Mouse (Mus musculus) spleen, adult 2 months (tissue): ENCODE results near the gene Sdha. TPM values are rescaled to one million over a fixed set of nuclear protein-coding genes. Genes with fewer than 3 reads are reported as not detected.

Experiments used
- DNase-seq, 2 experiments: peaks; one replicate each; pipeline versions ENCODE4 v3.0.0 to v3.0.0-alpha.2; 2012 to 2021; ENCODE audit warnings: low spot score in 2 of 2, low read depth in 1 of 2
- H3K27ac ChIP-seq: fragments of 200-500 bp; 2 replicates; pipeline ENCODE4 v1.5.1; 2012; ENCODE audit warnings: low read length, inconsistent platforms; ENCODE audit not compliant: insufficient read depth
- H3K27me3 ChIP-seq: fragments of 200-500 bp; 2 replicates; pipeline ENCODE4 v1.6.1; 2012; ENCODE audit warnings: mild to moderate bottlenecking, moderate library complexity, low read length, inconsistent platforms; ENCODE audit not compliant: control insufficient read depth, insufficient read depth
- H3K36me3 ChIP-seq: fragments of 200-500 bp; 2 replicates; pipeline ENCODE4 v1.6.1; 2012; ENCODE audit warnings: mild to moderate bottlenecking, low read length, inconsistent platforms; ENCODE audit not compliant: control insufficient read depth, insufficient read depth
- H3K4me1 ChIP-seq: fragments of 200-500 bp; 2 replicates; pipeline ENCODE4 v1.6.1; 2011; ENCODE audit warnings: inconsistent platforms; ENCODE audit not compliant: control insufficient read depth, insufficient read depth, insufficient read length
- H3K4me3 ChIP-seq: fragments of 200-500 bp; 2 replicates; pipeline ENCODE4 v1.5.1; 2011; ENCODE audit warnings: mild to moderate bottlenecking, inconsistent platforms; ENCODE audit not compliant: insufficient read depth, insufficient read length; ENCODE audit errors: extremely low read depth
- CTCF ChIP-seq: fragments of 200-500 bp; IDR thresholded peaks from 2 replicates; pipeline ENCODE4 v1.5.1; 2011; ENCODE audit warnings: mild to moderate bottlenecking, inconsistent platforms; ENCODE audit not compliant: insufficient read depth, insufficient read length, insufficient replicate concordance; ENCODE audit errors: extremely low read depth
- POLR2A ChIP-seq: fragments of 200-500 bp; IDR thresholded peaks from 2 replicates; pipeline ENCODE4 v1.6.1; 2011; ENCODE audit warnings: low read depth, low read length, inconsistent platforms
- WGBS: fragments of 180-500 bp; shearing (Covaris S2); methylation state at CpG from one replicate; pipeline ENCODE4 v1.1.7; 2018; 5-methylcytosine and 5-hydroxymethylcytosine counted together
- polyA plus RNA-seq: library from polyadenylated mRNA; depleted of rRNA; stranded (reverse); fragments of >200 nt; gene quantifications from 2 replicates; pipeline ENCODE4 v1.2.3, GENCODE M21; 2012

The Sdha gene
- polyA plus RNA-seq, 1 experiment, result 69.0 TPM

DNA sequence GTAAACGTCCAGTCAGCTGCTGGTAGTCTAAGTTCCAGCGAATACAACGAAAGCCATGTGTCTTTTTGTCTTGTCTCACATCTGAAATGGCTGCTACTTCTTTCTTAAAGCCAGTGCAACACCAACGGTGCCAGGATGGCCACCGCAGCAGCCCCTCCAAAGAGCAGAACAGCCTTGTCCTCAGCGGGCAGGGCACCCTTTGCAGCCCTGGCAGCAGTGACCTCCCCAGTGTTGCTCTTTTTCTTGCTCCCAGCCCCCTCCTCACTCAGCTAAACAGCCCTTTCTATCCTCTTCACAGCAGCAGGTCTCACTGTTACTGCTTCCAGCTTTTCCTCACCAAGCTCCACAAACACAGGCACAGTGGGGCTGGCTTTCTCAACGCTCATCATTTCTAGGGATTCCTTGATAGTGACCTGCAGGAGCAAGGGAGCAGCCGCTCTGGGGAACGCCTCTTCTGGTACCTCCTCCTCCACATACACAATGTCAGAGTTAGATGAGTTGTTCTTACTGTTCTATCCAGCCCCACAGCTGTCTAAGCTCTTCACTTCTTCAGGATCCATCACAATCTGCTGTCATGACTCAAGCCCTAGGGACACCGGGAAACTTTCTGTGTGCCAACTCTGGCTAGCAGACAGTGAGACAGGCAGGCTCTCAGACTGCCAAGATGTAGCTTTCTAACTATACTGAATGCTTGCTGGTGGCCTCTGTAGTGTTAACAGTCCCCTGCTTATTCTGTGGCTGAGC, 31.6 kb upstream of the Sdha start:
- no peak overlapping the region for H3K4me3 ChIP-seq
- no peak for DNase-seq
- 87% methylated on average over 10 of the region's 10 CpGs for WGBS
- H3K4me1 ChIP-seq, result no peaks in the 10 kb centered on the region
- TF ChIP-seq POLR2A (no peak), CTCF (no peak)
- H3K36me3 ChIP-seq, result no peaks in the 10 kb centered on the region
- no peaks in the 10 kb centered on the region for H3K27me3 ChIP-seq
- H3K27ac ChIP-seq, result no peak overlapping the region

DNA sequence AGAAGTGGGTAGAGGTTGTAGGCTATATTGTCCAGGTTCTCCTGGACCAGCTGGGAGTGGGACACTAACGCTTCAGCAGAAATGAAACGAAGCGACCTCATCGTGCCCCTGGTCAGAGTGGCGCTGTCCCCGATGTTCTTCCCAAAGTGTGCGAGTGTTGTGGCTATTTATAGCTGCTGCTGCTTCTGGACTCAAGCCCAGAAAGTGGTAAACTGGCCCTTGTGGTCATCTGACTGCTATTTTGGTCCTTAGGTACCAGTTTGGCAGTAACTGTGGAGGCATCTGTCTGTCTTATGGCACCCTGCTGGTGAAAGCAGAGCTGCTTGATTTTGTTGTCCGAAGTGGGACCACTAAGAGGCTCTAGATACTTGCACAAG, 13.8 kb upstream of the Sdha start, which contains the start of gene Lrrc14b:
TSS of gene Lrrc14b (minus strand) at position 147 of the 377 bp plus-strand sequence.
- H3K4me3 ChIP-seq, result no peak within 1 kb of the TSS
- no peak for DNase-seq
- 44% methylated on average over 8 of the region's 8 CpGs for WGBS

DNA sequence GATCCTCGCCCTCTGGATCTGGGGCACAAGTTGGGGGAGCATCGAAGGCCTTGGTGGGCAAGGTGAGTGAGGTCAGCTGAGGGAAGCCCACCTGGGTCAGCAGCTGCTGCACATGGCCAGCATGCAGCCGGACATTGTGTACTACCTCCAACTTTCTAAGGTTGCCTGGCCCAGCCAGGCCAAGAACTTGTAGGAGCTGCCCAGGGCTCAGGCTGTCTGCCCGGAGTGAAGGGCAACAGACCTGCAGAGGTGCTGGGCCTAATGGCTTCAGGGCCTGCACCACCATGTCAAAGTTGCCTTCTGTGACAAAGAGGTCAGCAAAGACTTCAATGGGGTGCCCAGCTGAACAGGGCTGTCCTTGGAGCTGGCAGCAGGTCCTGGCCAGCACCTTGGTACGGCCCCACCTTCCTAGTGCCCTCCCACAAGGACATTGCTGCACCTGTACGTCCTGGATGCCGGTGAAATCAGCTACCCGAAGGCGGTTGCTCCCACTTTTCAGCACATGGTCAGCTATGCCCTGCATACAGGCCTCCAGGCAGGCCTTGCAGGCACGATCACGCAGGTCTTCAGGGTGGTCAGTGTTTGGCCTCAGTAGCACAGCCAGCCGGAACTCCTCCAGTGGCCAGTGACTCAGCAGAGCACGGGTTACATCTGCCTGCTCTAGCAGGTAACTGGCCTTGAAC, 13.2 kb upstream of the Sdha start:
- WGBS, result 88% methylated on average over 13 of the region's 13 CpGs
- Histone ChIP-seq H3K27ac (no peak overlapping the region), H3K27me3 (no peaks in the 10 kb centered on the region), H3K4me1 (peaks cover 5% of the 10 kb centered on the region; the same call in 1 of the 2 replicates), H3K4me3 (no peak overlapping the region), H3K36me3 (no peaks in the 10 kb centered on the region; the same call in 1 of the 2 replicates)
- DNase-seq, result no peak
- TF ChIP-seq POLR2A, result no peak
- no peak for TF ChIP-seq CTCF

More for the DNA sequence above, 13.8 kb upstream of the Sdha start, which contains the start of gene Lrrc14b:
- Histone ChIP-seq H3K27me3 (no peaks in the 10 kb centered on the region), H3K27ac (no peak within 1 kb of the TSS), H3K4me1 (peaks cover 5% of the 10 kb centered on the region; the same call in 1 of the 2 replicates), H3K36me3 (no peaks in the 10 kb centered on the region; the same call in 1 of the 2 replicates)
- no peak for TF ChIP-seq CTCF
- TF ChIP-seq POLR2A, result no peak

DNA sequence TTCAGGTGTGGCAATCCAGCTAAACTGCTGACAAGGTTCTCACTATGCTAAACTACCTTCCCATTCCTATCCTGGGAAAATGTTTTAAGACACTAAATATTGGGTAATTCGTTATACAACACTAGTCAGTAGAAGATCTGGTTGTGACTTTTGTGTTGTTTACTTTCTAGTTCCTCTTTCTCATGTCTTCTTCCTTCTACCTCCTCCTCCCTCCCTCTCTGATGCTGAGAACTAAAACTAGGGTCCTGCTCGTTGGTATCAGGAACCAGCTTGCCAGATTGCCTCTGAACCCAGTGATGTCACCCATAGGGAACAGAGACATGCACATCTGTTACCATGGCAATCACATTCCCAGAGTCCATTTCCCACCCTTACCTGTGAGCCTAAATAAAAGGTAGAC, 12.1 kb upstream of the Sdha start:
- Histone ChIP-seq H3K4me1 (peaks cover 5% of the 10 kb centered on the region; the same call in 1 of the 2 replicates), H3K27ac (no peak overlapping the region), H3K27me3 (no peaks in the 10 kb centered on the region), H3K36me3 (peaks cover 1% of the 10 kb centered on the region; the same call in 1 of the 2 replicates), H3K4me3 (no peak overlapping the region)
- DNase-seq, result no peak
- 26% methylated on average over 2 of the region's 2 CpGs for WGBS
- TF ChIP-seq CTCF, result no peak

DNA sequence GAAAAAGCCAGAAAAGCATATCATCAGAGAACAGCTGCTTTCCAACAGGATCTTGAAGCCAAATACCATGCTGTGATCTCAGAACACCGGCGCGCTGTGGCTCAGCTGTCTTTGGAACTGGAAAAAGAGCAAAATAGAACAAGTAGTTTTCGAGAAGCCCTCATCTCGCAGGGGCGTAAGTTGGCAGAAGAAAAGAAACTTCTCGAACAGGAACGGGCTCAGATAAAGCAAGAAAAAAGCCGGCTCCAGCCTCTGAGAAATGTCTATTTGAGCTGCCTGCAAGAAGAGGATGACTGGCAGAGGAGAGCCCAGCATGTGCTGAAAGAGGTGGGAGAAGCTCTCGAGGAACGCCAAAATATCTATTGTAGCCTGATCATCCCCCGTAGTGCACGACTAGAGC, 6.4 kb upstream of the Sdha start:
- no peaks in the 10 kb centered on the region for H3K4me1 ChIP-seq
- WGBS, result 93% methylated on average over 13 of the region's 13 CpGs
- H3K27me3 ChIP-seq, result no peaks in the 10 kb centered on the region
- DNase-seq, result no peak
- no peak overlapping the region for H3K4me3 ChIP-seq
- no peak overlapping the region for H3K27ac ChIP-seq
- H3K36me3 ChIP-seq, result peaks cover 10% of the 10 kb centered on the region
- TF ChIP-seq POLR2A, result no peak
- TF ChIP-seq CTCF, result no peak

DNA sequence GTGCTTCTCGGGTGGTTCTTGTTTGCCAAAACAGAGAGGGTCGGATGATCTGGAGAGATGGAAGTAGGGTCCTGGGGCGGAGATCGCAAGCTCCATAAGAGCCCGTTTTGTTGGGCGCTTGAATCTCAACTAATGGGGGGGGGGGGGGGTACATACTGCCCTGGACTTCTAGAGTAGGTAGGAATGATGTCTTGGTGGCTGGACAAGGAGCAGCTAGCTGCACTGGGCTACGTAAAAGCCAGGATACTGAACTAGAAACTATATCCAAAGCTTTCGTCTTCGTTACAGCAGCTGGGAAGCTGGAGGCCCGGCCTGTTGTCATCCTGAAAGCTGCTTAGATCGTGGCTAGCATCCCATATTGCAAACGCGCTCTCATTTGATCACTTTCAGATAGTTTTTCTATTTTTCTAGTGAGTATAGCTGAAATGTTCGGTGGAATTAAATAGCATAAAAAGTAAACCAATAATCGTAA, 391 bp upstream of the Sdha start:
- 2% methylated on average over 15 of the region's 15 CpGs for WGBS
- TF ChIP-seq POLR2A, result no peak
- TF ChIP-seq CTCF, result no peak
- no peak for DNase-seq
- Histone ChIP-seq H3K27me3 (no peaks in the 10 kb centered on the region), H3K36me3 (no peaks in the 10 kb centered on the region), H3K27ac (no peak overlapping the region), H3K4me3 (peak overlapping the region; percentile 78), H3K4me1 (peaks cover 2% of the 10 kb centered on the region; the same call in 1 of the 2 replicates)
